Mouse (Mus musculus): ENCODE results near the gene Unc13b.
"Not testable (repeated sequence)": the region's sequence is repeated elsewhere in the genome, so short reads cannot be mapped to it uniquely, and the experiment has no call there.

The Unc13b gene

DNA sequence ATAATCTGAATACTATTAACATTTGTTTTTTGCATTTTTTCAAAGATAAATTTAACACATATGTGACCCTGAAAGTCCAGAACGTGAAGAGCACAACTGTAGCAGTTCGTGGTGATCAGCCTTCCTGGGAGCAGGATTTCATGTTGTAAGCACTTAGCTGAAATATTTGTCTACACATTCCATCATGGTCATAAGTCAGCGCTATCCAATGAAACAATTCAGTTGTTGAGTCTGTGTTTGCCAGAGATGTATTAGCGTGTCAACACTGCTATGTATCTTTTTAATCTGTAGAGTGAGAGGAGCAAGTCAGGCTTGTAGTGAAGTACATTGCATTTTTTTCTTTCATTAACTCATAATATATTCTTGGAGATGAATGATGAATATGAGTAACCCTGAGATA, 32.4 kb downstream of the Unc13b start:
- DNase-seq (ENCODE audit: low read depth, low spot score) = no peak

DNA sequence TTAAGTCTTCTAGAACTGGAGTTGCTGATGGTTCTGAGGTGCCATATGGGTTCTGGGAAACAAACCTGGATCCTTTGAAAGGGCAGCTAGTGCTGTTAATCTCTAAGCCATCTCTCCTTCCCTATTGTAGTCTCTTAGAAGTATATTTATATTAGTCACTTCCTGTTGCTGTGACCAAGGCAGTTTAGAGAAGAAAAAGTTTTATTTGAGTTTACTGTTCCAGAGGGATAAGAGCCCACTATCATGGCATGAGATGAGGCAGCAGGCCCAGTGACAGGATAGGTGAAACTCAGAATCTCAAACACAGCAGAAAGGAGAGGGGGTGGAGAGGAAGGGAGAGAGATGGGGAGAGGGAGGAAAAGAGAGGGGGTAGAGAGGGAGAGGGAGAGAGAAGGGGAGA, 54.7 kb downstream of the Unc13b start:
- DNase-seq (ENCODE audit: low read depth, low spot score) = no peak

DNA sequence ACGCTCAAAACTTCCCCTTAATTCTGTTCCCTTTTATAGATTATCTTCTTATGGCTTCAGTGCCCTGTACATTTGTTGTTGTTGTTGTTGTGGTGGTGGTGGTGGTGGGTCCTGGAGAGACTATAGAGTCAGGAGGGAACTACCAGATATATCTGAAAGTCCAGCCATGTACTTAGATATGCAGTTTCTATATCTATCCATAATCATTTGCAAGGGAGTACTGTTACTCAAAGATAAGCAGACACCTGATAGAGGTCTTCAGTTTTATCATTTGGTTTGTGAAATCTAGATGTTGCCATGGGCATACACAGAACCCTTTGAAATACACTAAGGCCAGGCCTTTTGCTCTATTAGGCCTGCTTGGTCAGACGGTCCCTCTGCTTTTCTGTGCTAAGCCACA, 55.8 kb downstream of the Unc13b start:
- DNase-seq (ENCODE audit: low read depth, low spot score) = no peak

- DNase-seq (ENCODE audit: low read depth, low spot score) = no peak
Measured at GRCm38 (mm10) chr4:43114946-43115345, 56.2 kb downstream of the Unc13b start.

DNA sequence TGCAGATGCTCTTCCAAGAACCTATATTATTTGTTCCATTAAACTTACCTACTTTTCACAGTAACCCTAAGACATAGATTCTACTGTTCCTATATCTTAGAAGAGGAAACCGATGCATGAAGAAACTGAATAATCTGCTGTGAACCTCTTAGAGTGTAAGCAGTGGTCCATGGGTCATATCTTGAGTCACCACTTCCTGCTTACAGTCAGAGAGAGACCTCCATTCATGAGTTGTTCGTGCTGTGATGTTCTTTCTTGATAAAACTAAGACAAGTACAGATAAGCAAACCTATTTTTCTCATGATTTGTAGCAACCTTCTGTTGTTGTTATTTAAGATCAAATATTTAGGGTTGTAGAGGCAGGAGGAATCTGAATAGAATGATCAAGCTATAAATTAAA, 57.5 kb downstream of the Unc13b start:
- DNase-seq (ENCODE audit: low read depth, low spot score) = no peak

DNA sequence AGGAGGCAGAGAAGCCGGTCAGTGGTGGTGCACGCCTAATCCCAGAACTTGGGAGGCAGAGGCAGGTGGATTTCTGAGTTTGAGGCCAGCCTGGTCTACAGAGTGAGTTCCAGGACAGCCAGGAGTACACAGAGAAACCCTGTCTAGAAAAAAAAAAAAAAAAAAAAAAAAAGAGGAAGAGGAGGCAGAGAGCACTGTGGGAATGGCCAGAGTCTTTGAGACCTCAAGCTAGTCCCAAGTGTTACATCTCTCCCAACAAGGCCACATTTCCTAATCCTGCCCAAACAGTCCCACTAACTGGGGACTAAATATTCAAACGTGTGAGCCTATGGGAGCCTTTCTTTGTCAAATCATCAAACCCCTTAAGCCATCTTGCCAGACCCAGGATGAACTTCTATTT, 71.0 kb downstream of the Unc13b start:
- DNase-seq (ENCODE audit: low read depth, low spot score) = no peak

GRCm38 (mm10) chr4:43142610-43143009, 83.9 kb downstream of the Unc13b start:
- no peak for DNase-seq (ENCODE audit: low read depth, low spot score)

DNA sequence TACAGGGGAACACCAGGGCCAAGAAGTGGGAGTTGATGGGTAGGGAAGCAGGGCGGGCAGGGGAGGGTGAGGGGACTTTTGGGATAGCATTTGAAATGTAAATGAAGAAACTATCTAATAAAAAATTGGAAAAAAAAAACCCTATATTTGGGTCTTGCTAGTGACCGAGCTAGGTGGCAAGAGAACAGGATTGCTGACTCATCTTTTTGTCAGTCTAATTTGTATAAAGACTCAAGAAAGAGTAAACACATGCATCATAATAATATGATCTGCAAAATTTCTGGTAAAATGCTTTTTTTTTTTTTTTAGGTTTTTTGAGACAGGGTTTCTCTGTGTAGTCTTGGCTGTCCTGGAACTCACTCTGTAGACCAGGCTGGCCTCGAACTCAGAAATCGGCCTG, 93.7 kb downstream of the Unc13b start:
- not testable (repeated sequence) for DNase-seq (ENCODE audit: low read depth, low spot score)

DNA sequence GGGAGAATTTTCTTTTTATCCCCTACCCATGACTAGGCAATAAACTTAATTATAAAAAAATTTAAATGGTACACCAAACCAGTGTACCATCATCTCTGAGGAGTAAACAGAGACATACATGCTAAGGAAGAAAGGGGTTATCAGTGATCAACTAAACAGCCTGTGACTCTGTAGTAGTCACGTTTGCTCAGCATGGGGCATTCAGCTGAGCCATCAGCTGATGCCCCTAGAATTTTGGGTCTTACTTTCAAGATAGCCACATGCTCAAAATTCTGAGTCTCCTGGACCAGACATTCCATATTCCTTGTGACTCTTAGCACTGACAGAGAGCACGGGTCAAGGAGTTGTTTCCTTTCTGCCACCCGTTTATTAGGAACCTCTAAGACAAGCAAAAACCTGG, 101.3 kb downstream of the Unc13b start:
- no peak for DNase-seq (ENCODE audit: low read depth, low spot score)

- no peak for DNase-seq (ENCODE audit: low read depth, low spot score)
Measured at GRCm38 (mm10) chr4:43161124-43161657, 102.4 kb downstream of the Unc13b start.

DNA sequence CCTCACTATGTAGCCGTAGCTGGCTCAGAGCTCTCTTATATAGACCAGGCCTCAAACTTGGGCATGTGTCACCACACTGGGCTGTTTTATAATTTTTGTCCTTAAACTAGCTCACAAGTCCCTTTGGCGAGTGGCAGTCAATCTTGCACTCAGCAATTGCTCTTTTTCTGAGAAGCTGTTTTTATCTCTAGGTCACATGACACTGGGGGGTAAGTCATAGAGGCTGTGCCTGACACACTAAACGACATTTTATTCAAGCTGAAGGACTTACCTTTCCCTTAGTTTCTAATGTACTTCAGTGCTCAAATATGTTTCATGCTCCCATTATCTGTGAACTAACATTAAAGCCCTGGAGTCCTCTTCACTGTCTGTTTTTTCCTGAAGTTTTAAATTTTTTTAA, 104.5 kb downstream of the Unc13b start:
- DNase-seq (ENCODE audit: low read depth, low spot score) = no peak

GRCm38 (mm10) chr4:43165403-43166005, 106.8 kb downstream of the Unc13b start:
- DNase-seq (ENCODE audit: low read depth, low spot score) = no peak

GRCm38 (mm10) chr4:43170028-43170427, 111.3 kb downstream of the Unc13b start:
- no peak for DNase-seq (ENCODE audit: low read depth, low spot score)

GRCm38 (mm10) chr4:43177126-43177525, 118.4 kb downstream of the Unc13b start:
- no peak for DNase-seq (ENCODE audit: low read depth, low spot score)

DNA sequence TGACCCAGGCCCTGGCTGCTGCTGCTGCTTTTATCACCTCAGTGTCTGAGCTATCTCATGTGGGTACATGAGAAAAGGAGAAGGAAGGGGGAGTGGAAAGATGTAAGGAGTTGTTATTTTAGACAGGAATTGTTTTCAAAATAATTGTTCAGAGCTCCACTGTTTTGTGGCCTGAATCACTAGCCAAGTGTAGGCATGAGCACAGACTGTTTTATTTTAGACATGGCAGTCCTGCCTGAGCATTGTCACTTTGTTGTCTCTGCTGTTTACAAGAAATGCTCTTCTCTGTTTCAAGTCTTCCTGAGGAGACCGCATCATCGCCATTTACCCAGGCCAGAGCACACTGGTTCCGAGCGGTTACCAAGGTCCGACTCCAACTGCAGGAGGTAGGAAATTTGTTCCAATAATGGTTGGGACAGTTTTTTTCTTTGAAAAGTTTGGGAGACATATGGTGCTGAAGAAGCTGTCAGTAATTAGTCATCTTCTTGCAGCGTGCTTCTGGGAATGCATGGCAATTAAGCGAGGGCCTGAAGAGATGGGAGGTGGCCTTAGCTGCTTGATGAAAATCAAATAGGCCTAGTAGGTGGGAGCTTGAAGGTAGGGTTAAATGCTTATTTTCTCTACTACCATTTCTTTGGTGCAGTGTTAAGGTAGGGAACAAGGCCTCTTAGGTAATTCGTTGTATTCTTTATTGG, 123.9 kb downstream of the Unc13b start:
- no peak for DNase-seq (ENCODE audit: low read depth, low spot score)

DNA sequence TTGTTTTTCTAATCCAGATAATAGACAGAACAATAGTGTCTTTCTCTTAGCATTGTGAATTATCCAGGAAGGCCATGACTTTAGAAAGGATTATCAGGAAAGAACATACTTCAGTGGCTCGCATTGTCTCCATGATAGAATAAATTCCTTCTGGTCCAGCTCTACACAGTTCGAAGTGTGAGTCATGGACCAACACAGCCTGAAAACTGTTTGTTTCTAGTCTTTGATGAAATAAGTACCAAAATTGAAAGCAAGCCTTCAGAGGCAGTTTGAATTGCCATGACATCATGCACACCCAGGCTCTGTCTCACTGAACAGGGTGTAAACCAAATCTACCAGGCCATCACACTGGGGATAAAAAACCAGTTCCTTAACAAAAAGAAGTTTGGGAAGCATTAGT, 128.7 kb downstream of the Unc13b start:
- DNase-seq (ENCODE audit: low read depth, low spot score) = no peak

GRCm38 (mm10) chr4:43189381-43189780, 130.6 kb downstream of the Unc13b start:
- no peak for DNase-seq (ENCODE audit: low read depth, low spot score)

- no peak for DNase-seq (ENCODE audit: low read depth, low spot score)
Measured at GRCm38 (mm10) chr4:43204946-43205345, 146.2 kb downstream of the Unc13b start.

- no peak for DNase-seq (ENCODE audit: low read depth, low spot score)
Measured at GRCm38 (mm10) chr4:43205571-43205970, 146.8 kb downstream of the Unc13b start.

DNA sequence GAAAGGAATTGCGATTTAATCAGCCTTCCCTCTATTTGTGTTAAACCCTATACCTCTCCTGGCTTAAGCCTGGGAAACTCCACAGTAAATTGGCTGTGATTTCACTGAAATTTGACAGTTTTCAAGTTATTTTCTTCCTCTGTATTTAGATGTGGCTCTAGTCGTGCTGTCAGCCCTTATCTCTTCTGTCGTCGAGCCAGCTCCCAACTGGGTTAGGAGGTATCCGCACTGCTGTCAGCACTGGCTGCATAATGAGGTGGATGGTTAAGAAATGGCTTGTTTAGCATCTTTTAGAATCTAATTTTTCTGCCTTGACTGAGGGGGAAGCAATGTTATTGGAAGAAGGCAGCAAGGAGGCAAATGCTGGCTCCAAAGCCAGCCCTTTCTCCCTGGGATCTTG, 148.2 kb downstream of the Unc13b start:
- DNase-seq (ENCODE audit: low read depth, low spot score) = no peak

DNA sequence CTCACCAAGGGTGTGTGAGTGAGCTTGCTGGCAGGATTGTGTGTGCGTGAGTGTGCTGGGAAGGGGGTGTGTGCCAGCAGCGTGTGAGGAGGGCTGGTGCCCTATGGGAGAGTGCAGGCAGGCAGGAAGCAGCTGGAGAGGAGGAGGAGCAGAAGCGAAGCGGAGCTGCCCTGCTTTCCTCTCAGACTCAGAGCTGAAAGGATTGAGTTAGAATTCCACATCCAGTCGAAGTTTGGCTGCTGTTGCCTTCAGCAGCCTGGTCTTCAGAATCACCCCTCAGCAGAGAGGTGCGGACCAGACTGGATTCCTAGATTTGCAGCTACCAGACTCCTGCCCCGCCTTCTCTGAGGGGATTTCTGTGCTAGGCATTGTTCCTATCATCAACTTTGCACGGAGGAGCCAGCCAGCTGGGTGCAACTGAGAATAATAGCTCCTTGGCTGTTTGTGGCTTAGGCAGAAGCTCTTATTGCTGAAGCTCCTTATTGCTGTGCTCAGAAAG, 150.4 kb downstream of the Unc13b start:
- no peak for DNase-seq (ENCODE audit: low read depth, low spot score)

GRCm38 (mm10) chr4:43209673-43210072, 150.9 kb downstream of the Unc13b start:
- no peak for DNase-seq (ENCODE audit: low read depth, low spot score)

DNA sequence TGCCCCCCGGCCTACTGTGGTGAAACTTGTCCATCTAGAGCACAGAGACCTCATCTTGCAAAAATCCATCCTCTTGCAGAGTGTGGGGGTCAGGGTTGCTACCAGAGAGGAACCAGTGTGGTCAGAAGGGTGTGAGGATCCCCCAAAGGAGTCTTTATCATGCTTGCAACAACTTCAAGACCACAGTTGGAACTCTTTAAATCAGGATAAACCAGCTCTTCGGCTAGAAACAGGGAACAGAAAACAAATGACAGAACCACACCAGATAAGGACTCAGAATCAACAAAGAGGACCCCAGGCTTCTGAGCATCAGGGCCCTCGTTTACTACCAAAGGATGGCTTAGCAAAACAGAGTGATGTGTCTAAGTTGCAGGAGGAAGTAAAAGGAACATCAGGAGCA, 157.7 kb downstream of the Unc13b start:
- DNase-seq (ENCODE audit: low read depth, low spot score) = no peak
